Mouse (Mus musculus) CH12.LX (cell line): ENCODE data around the gene Mgat5. TPM values are rescaled to one million over a fixed set of nuclear protein-coding genes. Genes with fewer than 3 reads are reported as not detected.

Experiments
- DNase-seq: peaks from one replicate; pipeline ENCODE4 v3.0.0-alpha.2; 2013; ENCODE audit errors: extremely low read depth
- H3K27ac ChIP-seq: 2 replicates; pipeline ENCODE4 v1.5.1; 2012; ENCODE audit warnings: low read depth, mild to moderate bottlenecking, control low read depth, moderate library complexity; ENCODE audit not compliant: insufficient read depth
- H3K27me3 ChIP-seq: replicated peaks from 2 replicates; pipeline ENCODE3; 2012; ENCODE audit warnings: inconsistent platforms
- H3K36me3 ChIP-seq, 2 experiments: replicated peaks in 1 of 2; 2 replicates each; pipeline versions ENCODE3 to v1.6.1; 2012; ENCODE audit warnings: inconsistent platforms in 1 of 2, low read length in 1 of 2, mild to moderate bottlenecking in 1 of 2, mixed read lengths in 1 of 2, moderate library complexity in 1 of 2; ENCODE audit not compliant: control insufficient read depth in 1 of 2, insufficient read depth in 1 of 2
- H3K4me1 ChIP-seq, 2 experiments: 2 replicates each; pipeline ENCODE4 v1.6.1; 2012; ENCODE audit warnings: inconsistent platforms in 1 of 2, moderate library complexity in 1 of 2; ENCODE audit not compliant: insufficient read depth in 2 of 2, control insufficient read depth in 1 of 2
- H3K4me2 ChIP-seq: 2 replicates; pipeline ENCODE4 v1.6.1; 2012; ENCODE audit warnings: low read depth, mild to moderate bottlenecking, control low read depth; ENCODE audit not compliant: poor library complexity, insufficient read depth, severe bottlenecking
- H3K4me3 ChIP-seq, 3 experiments: fragments of 150-350 bp in 1 of 3; sonication (generic) in 1 of 3; replicated peaks in 1 of 3; 2 replicates each; pipeline versions ENCODE3 to v1.5.1; 2011 to 2012; ENCODE audit warnings: low read depth in 2 of 3, low read length in 2 of 3, mild to moderate bottlenecking in 2 of 3, moderate library complexity in 2 of 3, control low read depth in 1 of 3, improper control_type of control experiment in 1 of 3, inconsistent platforms in 1 of 3, mixed read lengths in 1 of 3; ENCODE audit not compliant: poor library complexity in 1 of 3
- H3K79me2 ChIP-seq: replicated peaks from 2 replicates; pipeline ENCODE4 v1.6.1; 2012; ENCODE audit warnings: mild to moderate bottlenecking, moderate library complexity; ENCODE audit not compliant: control insufficient read depth, poor library complexity, insufficient read depth, severe bottlenecking; ENCODE audit errors: extremely low read depth
- H3K9ac ChIP-seq: 2 replicates; pipeline ENCODE4 v1.6.1; 2012; ENCODE audit warnings: low read depth, mild to moderate bottlenecking, control low read depth, moderate library complexity; ENCODE audit not compliant: insufficient read depth
- H3K9me3 ChIP-seq: replicated peaks from 2 replicates; pipeline ENCODE3; 2012; ENCODE audit warnings: low read length, inconsistent platforms, mixed read lengths
- BHLHE40 ChIP-seq: IDR thresholded peaks from 2 replicates; pipeline ENCODE4 v1.6.1; 2011; ENCODE audit warnings: mild to moderate bottlenecking, low read depth, low read length, improper control_type of control experiment
- CHD2 ChIP-seq: IDR thresholded peaks from 2 replicates; pipeline ENCODE4 v1.6.1; 2011; ENCODE audit warnings: low read length, improper control_type of control experiment
- ELF1 ChIP-seq: IDR thresholded peaks from 2 replicates; pipeline ENCODE4 v1.6.1; 2014; ENCODE audit warnings: low read depth, mild to moderate bottlenecking, inconsistent platforms, low read length, improper control_type of control experiment
- GABPA ChIP-seq: IDR thresholded peaks from 2 replicates; pipeline ENCODE4 v1.6.1; 2012; ENCODE audit warnings: low read depth, low read length, improper control_type of control experiment, inconsistent platforms; ENCODE audit not compliant: insufficient replicate concordance
- IRF4 ChIP-seq: IDR thresholded peaks from 2 replicates; pipeline ENCODE4 v1.6.1; 2014; ENCODE audit warnings: low read depth, mild to moderate bottlenecking, inconsistent platforms, low read length, improper control_type of control experiment
- JUN ChIP-seq: IDR thresholded peaks from 2 replicates; pipeline ENCODE4 v1.6.1; 2011; ENCODE audit warnings: low read depth, mild to moderate bottlenecking, low read length, improper control_type of control experiment, moderate library complexity; ENCODE audit not compliant: insufficient read depth
- MAFK ChIP-seq: IDR thresholded peaks from 2 replicates; pipeline ENCODE4 v1.6.1; 2011; ENCODE audit warnings: low read length, improper control_type of control experiment; ENCODE audit not compliant: insufficient replicate concordance
- MAX ChIP-seq: IDR thresholded peaks from 2 replicates; pipeline ENCODE4 v1.6.1; 2011; ENCODE audit warnings: low read length, improper control_type of control experiment
- MEF2A ChIP-seq: IDR thresholded peaks from 2 replicates; pipeline ENCODE4 v1.6.1; 2014; ENCODE audit warnings: low read depth, mild to moderate bottlenecking, inconsistent platforms, low read length, improper control_type of control experiment, borderline replicate concordance
- MXI1 ChIP-seq: IDR thresholded peaks from 2 replicates; pipeline ENCODE4 v1.6.1; 2011; ENCODE audit warnings: mild to moderate bottlenecking, low read depth, low read length, improper control_type of control experiment
- PAX5 ChIP-seq: IDR thresholded peaks from 2 replicates; pipeline ENCODE4 v1.6.1; 2012; ENCODE audit warnings: low read length, inconsistent platforms, mixed read lengths
- POLR2A ChIP-seq: IDR thresholded peaks from 2 replicates; pipeline ENCODE4 v1.6.1; 2011; ENCODE audit warnings: low read depth, mild to moderate bottlenecking, improper control_type of control experiment, low read length
- RCOR1 ChIP-seq: conservative IDR thresholded peaks from 2 replicates; pipeline ENCODE4 v1.6.1; 2012; ENCODE audit warnings: low read depth, mild to moderate bottlenecking, inconsistent platforms, low read length, improper control_type of control experiment
- SMC3 ChIP-seq: IDR thresholded peaks from 2 replicates; pipeline ENCODE4 v1.6.1; 2011; ENCODE audit warnings: low read depth, low read length, improper control_type of control experiment
- TCF12 ChIP-seq: IDR thresholded peaks from 2 replicates; pipeline ENCODE4 v1.6.1; 2014; ENCODE audit warnings: low read depth, mild to moderate bottlenecking, inconsistent platforms, low read length, improper control_type of control experiment
- UBTF ChIP-seq: IDR thresholded peaks from 2 replicates; pipeline ENCODE4 v1.6.1; 2012; ENCODE audit warnings: low read depth, mild to moderate bottlenecking, inconsistent platforms, low read length, improper control_type of control experiment, moderate library complexity
- USF2 ChIP-seq: conservative IDR thresholded peaks from 2 replicates; pipeline ENCODE4 v1.6.1; 2011; ENCODE audit warnings: low read depth, low read length, improper control_type of control experiment
- dilution Hi-C: fragments of 300-500 bp; cut with MboI; formaldehyde crosslinking; loops from 2 replicates; pipeline ENCODE4 v1.14.3; 2020; ENCODE audit warnings: low sequenced_read_pairs; ENCODE audit not compliant: extremely low pct_unique_long_range_greater_than_20kb, extremely low pct_ligation_motif_present
- in situ Hi-C: fragments of 300-500 bp; cut with MboI; formaldehyde crosslinking; loops from 3 replicates; pipeline ENCODE4 v1.14.3; 2019; ENCODE audit warnings: low sequenced_read_pairs, low pct_ligation_motif_present, low pct_unique_long_range_greater_than_20kb, mixed read lengths
- polyA plus RNA-seq: library from polyadenylated mRNA; unstranded; fragments of >175 nt; gene quantifications from 2 replicates; pipeline ENCODE4 v1.2.1, GENCODE M21; 2012; ENCODE audit warnings: low read depth; ENCODE audit not compliant: insufficient read length
- total RNA-seq, 2 experiments: library from RNA; depleted of rRNA; stranded (reverse); fragments of 300-350 nt in 1 of 2; fragments of >200 nt in 1 of 2; gene quantifications; 2 replicates each; pipeline ENCODE4 v1.2.3; 2012 to 2014

Mgat5 gene
- total and polyA plus RNA-seq, 3 experiments = 5.9 to 8.8 (median 6.6) TPM

DNA sequence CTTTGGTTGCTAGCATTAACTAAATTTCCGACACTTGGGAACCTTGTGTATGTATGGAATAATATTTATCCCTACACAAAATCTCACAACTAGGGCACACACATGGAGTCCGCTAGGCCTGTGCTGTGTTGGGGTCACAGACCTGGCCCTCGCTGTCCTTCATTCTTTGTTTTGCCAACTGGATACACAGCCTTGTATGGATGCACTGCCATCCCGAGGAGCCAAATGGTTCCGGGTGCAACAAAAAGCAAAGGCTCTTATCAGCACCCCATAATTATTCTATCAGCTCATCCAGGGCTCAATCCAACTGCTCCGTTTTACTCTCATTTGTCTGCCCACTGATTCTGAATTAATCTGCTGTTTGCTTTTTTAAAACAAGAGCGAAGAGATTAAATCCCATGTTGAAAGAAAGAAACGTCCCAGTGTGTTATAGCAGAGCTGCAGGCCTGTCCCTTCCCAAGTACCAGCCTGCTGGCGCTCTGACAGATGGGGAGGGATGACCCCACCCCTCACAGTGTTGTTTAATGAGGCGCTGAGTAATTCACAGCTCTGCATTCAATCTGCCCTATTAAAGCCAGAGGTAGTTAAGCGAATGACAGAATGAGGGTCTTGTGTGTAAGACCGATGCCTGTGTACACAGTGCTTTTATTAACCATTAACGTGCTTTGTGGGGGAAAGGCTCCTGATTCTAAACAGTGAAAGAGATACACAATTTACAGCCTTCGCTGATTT, 326.2 kb downstream of the Mgat5 start:
- Histone ChIP-seq H3K4me2 (no peak overlapping the region), H3K79me2 (no peaks in the 10 kb centered on the region), H3K4me3 (no peak overlapping the region), H3K36me3 (peaks cover 0 to 16% of the 10 kb centered on the region in 2 experiments), H3K27me3 (no peaks in the 10 kb centered on the region), H3K4me1 (peaks cover 0 to 15% of the 10 kb centered on the region in 2 experiments; a peak in 2 of 4 replicates), H3K9me3 (no peaks in the 10 kb centered on the region), H3K27ac (no peak overlapping the region), H3K9ac (no peak overlapping the region)
- in situ Hi-C loops (no loop called here), dilution Hi-C loops (no loop called here)
- DNase-seq = no peak
- TF ChIP-seq SMC3 (no peak), PAX5 (no peak), ELF1 (no peak), CHD2 (no peak), POLR2A (no peak), UBTF (no peak), GABPA (no peak)

GRCm38 (mm10) chr1:127531723-127532122, 326.9 kb downstream of the Mgat5 start:
- Histone ChIP-seq H3K9me3 (no peaks in the 10 kb centered on the region), H3K9ac (no peak overlapping the region), H3K4me1 (peaks cover 0 to 15% of the 10 kb centered on the region in 2 experiments; a peak in 2 of 4 replicates), H3K27me3 (no peaks in the 10 kb centered on the region), H3K36me3 (peaks cover 0 to 17% of the 10 kb centered on the region in 2 experiments), H3K27ac (no peak overlapping the region), H3K4me3 (no peak overlapping the region), H3K79me2 (no peaks in the 10 kb centered on the region), H3K4me2 (no peak overlapping the region)
- TF ChIP-seq MXI1 = no peak
- no peak for TF ChIP-seq BHLHE40
- no peak for TF ChIP-seq MAFK
- no peak for TF ChIP-seq RCOR1
- TF ChIP-seq SMC3 = no peak
- TF ChIP-seq IRF4 = no peak
- no peak for TF ChIP-seq USF2
- TF ChIP-seq MAX = no peak
- TF ChIP-seq TCF12 = no peak
- TF ChIP-seq MEF2A = no peak
- TF ChIP-seq JUN = no peak
- no peak for TF ChIP-seq CHD2
- DNase-seq = no peak
- dilution Hi-C loops = no loop called here
- in situ Hi-C loops = no loop called here
